Mouse (Mus musculus) megakaryocyte-erythroid progenitor cell, adult 5-6 weeks (primary cell): Measurements from ENCODE around the gene Fam129c. TPM values are rescaled to one million over a fixed set of nuclear protein-coding genes. Genes with fewer than 3 reads are reported as not detected.

Experiments
- ATAC-seq: replicated peaks from 2 replicates; pipeline ENCODE4 v1.8.0; 2016; ENCODE audit warnings: mild to moderate bottlenecking, inconsistent platforms; ENCODE audit not compliant: severe bottlenecking, poor library complexity, low FRiP score, low TSS enrichment
- total RNA-seq, 2 experiments: library from RNA; stranded (forward) in 1 of 2; stranded (reverse) in 1 of 2; fragments of 200-1000, 215-1000 nt in 1 of 2; fragments of >200 nt in 1 of 2; fragmentation: Nextera tagmentation in 1 of 2; gene quantifications; 2 replicates each; pipeline ENCODE4 v1.2.3; 2014 to 2017

Fam129c gene
- total RNA-seq, 2 experiments from 2014 or later = 0.14 to 42.5 TPM

- no peak for ATAC-seq
Measured at GRCm38 (mm10) chr8:71637149-71638095, 40.0 kb downstream of the Fam129c start.

DNA sequence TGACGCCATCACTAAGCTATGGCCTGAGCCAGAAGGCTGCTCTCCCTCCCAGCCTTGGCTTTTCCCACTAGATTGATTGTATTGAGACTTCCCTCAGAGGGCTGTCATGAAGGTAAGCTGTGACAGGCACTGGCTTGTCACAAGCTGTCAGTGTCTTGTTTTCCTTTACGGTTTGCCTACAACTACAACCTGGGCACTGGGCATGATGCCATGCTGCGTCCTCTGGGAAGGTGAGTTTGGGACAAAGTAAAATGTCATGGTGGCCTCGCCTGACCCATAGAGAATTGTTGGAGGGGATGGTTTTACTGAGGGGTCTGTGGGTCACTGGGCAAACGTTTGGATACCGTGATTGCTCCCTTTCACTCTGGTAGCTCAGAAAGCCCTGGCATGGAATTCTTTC lies 40.9 kb downstream of the Fam129c start:
- no peak for ATAC-seq

DNA sequence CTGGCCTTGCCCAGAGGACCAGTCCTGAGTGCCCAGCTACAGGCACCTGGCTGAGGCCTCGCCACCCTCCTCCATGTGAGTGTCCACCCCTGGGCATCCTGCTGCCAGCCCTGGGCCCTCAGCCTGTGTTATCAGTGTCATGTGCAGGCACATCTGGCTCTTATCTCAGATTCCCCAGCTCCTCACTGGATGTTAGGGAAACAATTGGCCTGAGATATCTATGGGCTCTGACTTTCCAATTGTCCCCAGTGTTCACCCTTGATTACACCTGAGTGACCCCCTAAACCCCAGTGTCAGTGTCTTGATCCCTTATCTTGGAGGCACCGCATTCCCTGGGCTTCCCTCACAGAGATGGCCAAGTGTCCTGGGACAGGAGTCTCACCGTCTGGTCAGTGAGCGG lies 41.9 kb downstream of the Fam129c start:
- ATAC-seq = peak; percentile 31; the same call in 1 of the 2 replicates

GRCm38 (mm10) chr8:71645510-71645909 lies 48.1 kb downstream of the Fam129c start:
- ATAC-seq = no peak

- ATAC-seq = peak; percentile 69
Measured at GRCm38 (mm10) chr8:71654600-71654999, 57.2 kb downstream of the Fam129c start.

Other genes starting within 250 kb of the Fam129c start
- 147 and 161 TPM in 2 replicates for gene Use1, start 230.8 kb upstream of the Fam129c start, total RNA-seq (2014; fragmentation: Nextera tagmentation)
- gene Use1, start 230.8 kb upstream of the Fam129c start, total RNA-seq (2017) = 129 and 139 TPM in 2 replicates
- gene Ocel1, start 226.3 kb upstream of the Fam129c start, total RNA-seq (2014; fragmentation: Nextera tagmentation) = 6.4 and 7.4 TPM in 2 replicates
- 8.1 and 13.8 TPM in 2 replicates for gene Ocel1, start 226.3 kb upstream of the Fam129c start, total RNA-seq (2017)
- gene Nr2f6, start 215.7 kb upstream of the Fam129c start, total RNA-seq (2014; fragmentation: Nextera tagmentation) = 1.4 and 3.2 TPM in 2 replicates
- gene Nr2f6, start 215.7 kb upstream of the Fam129c start, total RNA-seq (2017) = 1.7 TPM in 1 of 2 replicates, not detected in the other
- gene Ushbp1, start 201.8 kb upstream of the Fam129c start, total RNA-seq (2014; fragmentation: Nextera tagmentation) = not detected in 2 replicates
- gene Ushbp1, start 201.8 kb upstream of the Fam129c start, total RNA-seq (2017) = not detected in 2 replicates
- 107 and 130 TPM in 2 replicates for gene Babam1, start 200.8 kb upstream of the Fam129c start, total RNA-seq (2014; fragmentation: Nextera tagmentation)
- gene Babam1, start 200.8 kb upstream of the Fam129c start, total RNA-seq (2017) = 73.7 and 90.2 TPM in 2 replicates
- 42.2 and 46.2 TPM in 2 replicates for gene Ankle1, start 191.6 kb upstream of the Fam129c start, total RNA-seq (2014; fragmentation: Nextera tagmentation)
- 13.3 and 23.5 TPM in 2 replicates for gene Ankle1, start 191.6 kb upstream of the Fam129c start, total RNA-seq (2017)
- gene Abhd8, start 134.0 kb upstream of the Fam129c start, total RNA-seq (2014; fragmentation: Nextera tagmentation) = 5.3 and 7.1 TPM in 2 replicates
- 4.7 and 6.3 TPM in 2 replicates for gene Abhd8, start 134.0 kb upstream of the Fam129c start, total RNA-seq (2017)
- gene Mrpl34, start 132.7 kb upstream of the Fam129c start, total RNA-seq (2014; fragmentation: Nextera tagmentation) = 82.3 and 120 TPM in 2 replicates
- 46.7 and 63.4 TPM in 2 replicates for gene Mrpl34, start 132.7 kb upstream of the Fam129c start, total RNA-seq (2017)
- gene Dda1, start 128.4 kb upstream of the Fam129c start, total RNA-seq (2014; fragmentation: Nextera tagmentation) = 31.4 and 47.5 TPM in 2 replicates
- gene Dda1, start 128.4 kb upstream of the Fam129c start, total RNA-seq (2017) = 13.3 and 19.6 TPM in 2 replicates
- gene Ano8, start 111.7 kb upstream of the Fam129c start, total RNA-seq (2014; fragmentation: Nextera tagmentation) = 2.4 and 4.5 TPM in 2 replicates
- 2.3 and 3.4 TPM in 2 replicates for gene Ano8, start 111.7 kb upstream of the Fam129c start, total RNA-seq (2017)
- 15.1 and 20.3 TPM in 2 replicates for gene Gtpbp3, start 109.5 kb upstream of the Fam129c start, total RNA-seq (2014; fragmentation: Nextera tagmentation)
- gene Gtpbp3, start 109.5 kb upstream of the Fam129c start, total RNA-seq (2017) = 18.7 and 32.1 TPM in 2 replicates
- 7.2 and 8.9 TPM in 2 replicates for gene Plvap, start 85.9 kb upstream of the Fam129c start, total RNA-seq (2014; fragmentation: Nextera tagmentation)
- gene Plvap, start 85.9 kb upstream of the Fam129c start, total RNA-seq (2017) = 6.9 and 9.3 TPM in 2 replicates
- gene Ccdc194, start 71.9 kb upstream of the Fam129c start, total RNA-seq (2014; fragmentation: Nextera tagmentation) = not detected in 2 replicates
- gene Ccdc194, start 71.9 kb upstream of the Fam129c start, total RNA-seq (2017) = not detected in 2 replicates
- gene Bst2, start 60.2 kb upstream of the Fam129c start, total RNA-seq (2014; fragmentation: Nextera tagmentation) = 31.1 and 46.7 TPM in 2 replicates
- 34.9 and 90.9 TPM in 2 replicates for gene Bst2, start 60.2 kb upstream of the Fam129c start, total RNA-seq (2017)
- 19.9 and 24.4 TPM in 2 replicates for gene Mvb12a, start 54.7 kb upstream of the Fam129c start, total RNA-seq (2014; fragmentation: Nextera tagmentation)
- gene Mvb12a, start 54.7 kb upstream of the Fam129c start, total RNA-seq (2017) = 23.9 and 31.7 TPM in 2 replicates
- gene Tmem221, start 38.8 kb upstream of the Fam129c start, total RNA-seq (2014; fragmentation: Nextera tagmentation) = not detected in 2 replicates
- gene Tmem221, start 38.8 kb upstream of the Fam129c start, total RNA-seq (2017) = not detected in 2 replicates
- not detected in 2 replicates for gene Nxnl1, start 31.0 kb upstream of the Fam129c start, total RNA-seq (2014; fragmentation: Nextera tagmentation)
- not detected in 2 replicates for gene Nxnl1, start 31.0 kb upstream of the Fam129c start, total RNA-seq (2017)
- 3.0 and 6.3 TPM in 2 replicates for gene Slc27a1, start 28.8 kb upstream of the Fam129c start, total RNA-seq (2014; fragmentation: Nextera tagmentation)
- gene Slc27a1, start 28.8 kb upstream of the Fam129c start, total RNA-seq (2017) = 0.95 and 3.1 TPM in 2 replicates
- 104 and 132 TPM in 2 replicates for gene Pgls, start 5.5 kb upstream of the Fam129c start, total RNA-seq (2014; fragmentation: Nextera tagmentation)
- gene Pgls, start 5.5 kb upstream of the Fam129c start, total RNA-seq (2017) = 76.2 and 80.7 TPM in 2 replicates
- gene Colgalt1, start 13.3 kb downstream of the Fam129c start, total RNA-seq (2014; fragmentation: Nextera tagmentation) = 55.8 and 58.0 TPM in 2 replicates
- 40.1 and 44.4 TPM in 2 replicates for gene Colgalt1, start 13.3 kb downstream of the Fam129c start, total RNA-seq (2017)
- 0.26 and 0.64 TPM in 2 replicates for gene Unc13a, start 74.1 kb downstream of the Fam129c start, total RNA-seq (2014; fragmentation: Nextera tagmentation)
- 0.27 TPM in 1 of 2 replicates, not detected in the other for gene Unc13a, start 74.1 kb downstream of the Fam129c start, total RNA-seq (2017)
- gene Jak3, start 78.6 kb downstream of the Fam129c start, total RNA-seq (2014; fragmentation: Nextera tagmentation) = 5.2 and 10.4 TPM in 2 replicates
- gene Jak3, start 78.6 kb downstream of the Fam129c start, total RNA-seq (2017) = 1.8 and 4.5 TPM in 2 replicates
- gene Insl3, start 91.6 kb downstream of the Fam129c start, total RNA-seq (2014; fragmentation: Nextera tagmentation) = 6.4 and 17.6 TPM in 2 replicates
- gene Insl3, start 91.6 kb downstream of the Fam129c start, total RNA-seq (2017) = 0.88 and 4.8 TPM in 2 replicates
- gene B3gnt3, start 104.1 kb downstream of the Fam129c start, total RNA-seq (2014; fragmentation: Nextera tagmentation) = 0.42 and 0.79 TPM in 2 replicates
- 0.30 and 0.99 TPM in 2 replicates for gene B3gnt3, start 104.1 kb downstream of the Fam129c start, total RNA-seq (2017)
- gene Fcho1, start 128.1 kb downstream of the Fam129c start, total RNA-seq (2014; fragmentation: Nextera tagmentation) = 183 and 235 TPM in 2 replicates
- gene Fcho1, start 128.1 kb downstream of the Fam129c start, total RNA-seq (2017) = 68.1 and 88.4 TPM in 2 replicates